Mouse (Mus musculus): Measurements from ENCODE around the gene Ski.

Gene Ski

DNA sequence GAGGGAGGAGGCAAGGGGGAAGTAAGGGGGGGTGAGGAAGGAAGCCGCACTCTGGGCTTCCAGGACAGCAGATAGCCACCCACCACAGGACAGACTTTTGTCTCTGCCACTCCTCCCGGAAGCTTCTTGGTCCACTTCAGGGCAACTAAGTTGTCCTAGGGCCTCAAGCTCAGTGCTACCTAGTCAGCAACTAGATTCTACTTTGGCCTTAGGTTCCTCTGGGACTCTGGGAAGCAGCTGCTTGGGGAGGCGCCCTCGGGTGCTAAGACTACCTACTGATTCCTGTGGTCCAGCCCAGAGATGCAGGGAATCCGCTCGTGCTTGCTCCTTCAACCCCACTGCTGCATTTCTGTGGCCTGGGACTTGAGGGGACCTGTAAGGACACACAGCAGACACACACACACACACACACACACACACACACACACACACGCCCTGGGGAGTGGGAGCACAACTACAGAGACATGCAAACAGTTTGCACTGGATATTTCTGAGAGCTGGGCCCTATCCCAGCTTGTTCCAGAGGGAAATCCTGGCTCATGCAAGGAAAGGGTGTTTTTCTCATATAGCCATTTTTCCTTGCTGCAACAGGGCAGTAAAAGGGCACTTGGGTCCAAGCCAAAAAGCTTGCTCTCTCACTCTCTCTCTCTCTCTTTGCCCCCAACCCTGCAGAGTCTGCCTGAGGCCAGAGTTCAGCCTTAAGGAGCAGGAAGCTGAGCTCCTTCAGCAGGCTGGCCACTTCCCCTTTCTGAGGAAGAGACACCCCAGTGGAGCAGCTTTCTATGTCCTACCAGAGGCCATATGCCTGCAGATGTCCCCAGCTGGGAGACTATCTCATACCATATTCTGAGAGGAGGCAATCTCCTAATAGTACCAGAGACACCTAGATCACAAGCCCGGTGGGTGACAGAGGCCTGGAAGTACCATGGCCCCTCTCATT lies 12.2 kb upstream of the Ski start:
- no peak for DNase-seq (ENCODE audit: low read depth, low spot score)

- DNase-seq (ENCODE audit: low read depth, low spot score) = peak; percentile 82
These were observed 11.5 kb upstream of the Ski start for GRCm38 (mm10) chr4:155233878-155234277.

GRCm38 (mm10) chr4:155228461-155228860 lies 6.1 kb upstream of the Ski start:
- DNase-seq (ENCODE audit: low read depth, low spot score) = no peak

DNA sequence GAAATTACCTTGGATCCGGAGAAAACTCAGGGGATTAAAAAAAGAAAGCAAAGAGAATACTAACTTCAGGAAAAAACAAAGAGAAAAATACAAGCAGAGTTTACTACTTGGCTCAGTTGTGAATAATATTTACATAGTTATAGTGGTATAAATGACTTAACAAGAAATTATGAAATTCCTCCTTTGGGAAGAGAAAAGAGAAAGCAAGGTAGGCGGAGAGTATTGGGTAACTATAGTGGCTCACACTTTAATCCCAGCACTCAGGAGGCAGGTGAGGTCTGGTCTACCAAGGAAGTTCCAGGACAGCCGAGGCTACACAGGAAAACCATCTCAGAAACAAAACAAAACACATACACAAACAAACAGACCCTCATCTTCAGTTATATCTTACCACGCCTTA lies 5.6 kb upstream of the Ski start:
- no peak for DNase-seq (ENCODE audit: low read depth, low spot score)

DNA sequence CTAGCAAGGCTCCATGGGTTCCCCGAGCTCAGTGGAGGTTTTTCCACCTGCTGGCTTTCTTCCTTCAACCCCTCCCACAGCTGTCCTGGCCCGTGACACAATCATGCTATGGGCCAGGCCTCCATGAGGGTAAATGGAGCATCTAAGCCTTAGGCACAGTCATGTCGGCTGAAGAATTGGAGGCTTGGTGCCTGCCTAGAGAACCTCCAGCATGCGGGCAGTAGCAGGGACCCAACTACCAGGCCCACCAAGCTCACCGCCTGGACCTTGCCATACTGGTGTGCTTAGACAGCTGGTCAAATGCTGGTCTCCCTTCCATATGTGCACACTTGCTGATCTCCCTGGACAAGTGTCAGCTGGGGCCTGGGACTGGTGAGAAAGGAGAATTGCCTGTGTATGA lies 3.5 kb upstream of the Ski start:
- DNase-seq (ENCODE audit: low read depth, low spot score) = no peak

GRCm38 (mm10) chr4:155223594-155224528 lies 1.5 kb upstream of the Ski start:
- no peak for DNase-seq (ENCODE audit: low read depth, low spot score)

GRCm38 (mm10) chr4:155222841-155223593 lies 625 bp upstream of the Ski start:
- peak; percentile 99 for DNase-seq (ENCODE audit: low read depth, low spot score)

- DNase-seq (ENCODE audit: low read depth, low spot score) = peak; percentile 82
These were observed 517 bp downstream of the Ski start for GRCm38 (mm10) chr4:155221599-155222551.

DNA sequence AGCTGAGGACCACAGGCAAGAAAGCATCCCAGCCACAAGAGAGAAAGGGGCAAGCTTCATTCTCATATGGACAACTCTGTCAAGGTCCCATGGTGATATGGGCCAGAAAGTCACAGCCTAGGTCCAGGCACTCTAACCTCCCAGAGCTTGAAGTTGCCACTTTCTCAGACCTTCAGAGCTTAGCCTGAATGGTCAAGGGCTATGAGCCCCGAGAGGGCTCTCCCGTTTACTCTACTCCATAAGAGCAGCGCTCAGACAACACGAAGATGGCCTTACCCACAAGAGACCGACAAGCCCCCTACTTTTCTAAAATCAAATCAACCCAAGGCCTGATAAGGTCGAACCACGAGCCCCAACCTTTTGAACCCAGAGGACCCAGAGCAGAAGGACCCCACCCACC lies 1.3 kb downstream of the Ski start:
- no peak for DNase-seq (ENCODE audit: low read depth, low spot score)

DNA sequence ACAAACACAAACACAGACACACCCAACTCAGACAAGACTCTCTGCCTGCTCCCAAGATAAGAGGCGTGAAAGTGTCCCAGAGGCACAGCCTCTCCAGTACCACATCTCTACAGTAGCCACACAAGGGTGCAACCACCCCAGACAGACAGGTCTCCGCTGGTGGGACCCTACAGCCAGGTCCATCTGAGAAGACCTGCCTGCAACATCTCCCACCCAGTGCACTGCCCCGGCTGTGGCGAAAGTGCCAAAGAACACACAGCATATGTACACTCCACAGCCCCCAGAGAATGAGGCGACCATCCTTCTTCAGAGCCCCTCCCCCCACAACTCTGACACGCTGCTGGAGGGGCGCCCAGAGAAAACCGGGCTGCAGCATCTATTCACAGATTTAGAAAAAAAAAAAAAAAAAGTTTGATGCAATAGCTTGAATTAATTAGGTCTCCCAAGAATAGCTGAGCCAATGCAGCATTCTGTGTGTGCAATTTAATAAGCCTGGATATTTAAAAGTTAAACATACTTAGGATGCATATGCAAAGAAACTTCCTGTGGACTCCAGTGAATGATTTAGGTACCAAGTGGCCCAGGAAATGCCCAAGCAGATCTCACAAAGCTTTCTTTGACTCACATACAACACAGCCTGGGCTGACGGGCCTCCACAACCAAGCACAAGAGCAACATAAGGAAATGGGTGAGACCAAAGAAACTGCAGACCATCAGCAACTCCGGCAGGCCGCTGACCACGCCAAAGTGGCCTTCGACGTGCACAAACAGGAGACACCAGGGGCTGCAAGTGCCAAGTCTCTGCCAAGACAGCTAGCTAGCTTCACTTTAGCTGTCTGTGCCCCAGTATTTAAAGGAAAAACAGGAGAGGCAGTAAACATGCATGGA lies 1.9 kb downstream of the Ski start:
- DNase-seq (ENCODE audit: low read depth, low spot score) = no peak

- DNase-seq (ENCODE audit: low read depth, low spot score) = no peak
These were observed 2.9 kb downstream of the Ski start for GRCm38 (mm10) chr4:155219271-155220212.

- DNase-seq (ENCODE audit: low read depth, low spot score) = no peak
These were observed 4.2 kb downstream of the Ski start for GRCm38 (mm10) chr4:155218104-155218732.

GRCm38 (mm10) chr4:155217241-155218103 lies 4.9 kb downstream of the Ski start:
- DNase-seq (ENCODE audit: low read depth, low spot score) = no peak

GRCm38 (mm10) chr4:155215773-155216630 lies 6.4 kb downstream of the Ski start:
- no peak for DNase-seq (ENCODE audit: low read depth, low spot score)

DNA sequence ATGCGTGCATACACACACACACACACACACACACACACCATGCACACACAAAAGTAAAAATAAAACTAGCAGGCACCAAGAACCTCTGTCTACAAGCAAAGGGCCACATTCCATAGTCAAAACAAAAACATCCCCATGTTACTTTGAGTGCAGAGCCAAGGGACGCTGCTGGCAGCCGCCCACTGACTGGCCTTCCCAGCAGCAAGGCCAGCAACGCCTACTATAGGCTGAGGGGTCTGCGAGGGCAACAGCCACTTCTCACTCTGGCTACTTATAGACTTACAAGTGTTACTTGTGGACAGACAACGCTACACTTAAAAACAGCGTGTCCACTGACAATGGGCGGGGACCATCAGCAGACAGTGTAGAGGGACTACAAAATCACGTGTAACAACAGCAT lies 7.2 kb downstream of the Ski start:
- DNase-seq (ENCODE audit: low read depth, low spot score) = no peak

DNA sequence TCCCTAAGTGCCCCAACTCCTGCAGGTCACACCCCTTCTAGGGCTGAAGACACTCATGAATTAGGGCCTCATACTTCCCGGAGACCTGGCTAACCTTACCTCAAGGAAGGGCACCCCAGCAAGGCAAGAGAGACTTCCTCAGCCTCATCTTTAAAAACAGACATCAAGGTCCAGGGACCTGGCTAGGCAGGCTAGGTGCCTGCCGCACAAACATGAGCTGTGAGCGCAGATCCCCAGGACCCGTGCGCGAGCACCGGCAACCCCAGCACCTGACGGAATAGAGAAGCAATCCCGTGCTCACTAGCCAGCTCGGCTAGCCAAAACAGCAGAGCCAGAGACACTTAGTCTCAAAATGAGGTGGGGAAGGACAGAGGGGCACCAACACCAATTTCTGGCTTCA lies 7.6 kb downstream of the Ski start:
- DNase-seq (ENCODE audit: low read depth, low spot score) = no peak
